Mouse (Mus musculus): ENCODE results near the gene Arap2. TPM values are rescaled to one million over a fixed set of nuclear protein-coding genes. Genes with fewer than 3 reads are reported as not detected.
"Not testable (repeated sequence)": the region's sequence is repeated elsewhere in the genome, so short reads cannot be mapped to it uniquely, and the experiment has no call there.

Arap2 gene
- polyA plus RNA-seq, 1 experiment from 2014 or later: 2.1 TPM

DNA sequence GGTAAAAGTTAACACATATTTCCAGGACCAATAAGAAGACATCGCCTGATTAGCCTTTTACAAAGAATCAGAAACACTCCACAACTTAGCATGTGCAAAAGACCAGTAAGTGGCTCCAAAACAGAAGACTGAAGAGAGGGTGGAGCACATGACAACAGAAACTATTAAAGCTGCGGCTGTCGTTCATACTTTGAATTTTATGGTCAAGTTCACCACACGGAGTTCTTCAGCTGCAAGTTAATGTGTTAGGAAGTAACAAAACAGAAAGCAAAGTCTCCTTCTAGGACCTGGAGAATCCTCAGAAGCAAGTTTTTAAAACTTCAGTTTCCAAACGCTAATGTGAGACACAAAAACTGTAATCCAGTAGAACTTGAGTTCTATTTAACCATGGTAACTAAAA is 1.8 kb downstream of the Arap2 start:
- Histone ChIP-seq H3K9me3 (no peaks in the 10 kb centered on the region), H3K27ac (no peak overlapping the region), H3K27me3 (peaks cover 3% of the 10 kb centered on the region; the same call in 1 of the 2 replicates), H3K4me2 (no peak overlapping the region), H3K4me1 (peaks cover 3% of the 10 kb centered on the region; the same call in 1 of the 2 replicates), H3K36me3 (replicated peaks) (no peaks in the 10 kb centered on the region), H3K9ac (no peak overlapping the region), H3K4me3 (replicated peaks) (no peak overlapping the region)
- no peak for ATAC-seq (ENCODE audit: low FRiP score)
- WGBS: 63% methylated on average over 5 of the region's 5 CpGs

DNA sequence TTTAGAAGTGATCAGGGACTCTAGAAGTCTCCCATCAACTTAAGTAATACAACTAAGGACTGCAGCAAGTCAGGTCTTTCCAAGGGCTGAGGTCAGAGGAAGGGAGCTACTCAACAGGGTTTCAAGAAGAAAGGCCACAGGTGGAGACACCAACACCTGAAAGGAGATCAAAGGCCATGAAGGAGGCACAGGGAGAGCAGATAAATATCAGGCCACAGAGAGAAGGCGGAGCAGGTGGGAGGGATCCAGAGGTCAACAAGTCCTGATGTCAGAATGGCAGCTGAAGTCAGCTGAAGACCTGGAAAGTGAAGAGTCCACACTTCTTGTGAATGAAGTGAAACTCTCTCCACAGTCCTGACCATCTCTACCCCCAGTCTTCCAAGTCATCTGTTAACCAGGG is 2.9 kb downstream of the Arap2 start:
- no peak for ATAC-seq (ENCODE audit: low FRiP score)
- Histone ChIP-seq H3K9me3 (no peaks in the 10 kb centered on the region), H3K4me2 (no peak overlapping the region), H3K4me3 (replicated peaks) (no peak overlapping the region), H3K4me1 (peaks cover 3% of the 10 kb centered on the region; the same call in 1 of the 2 replicates), H3K36me3 (replicated peaks) (no peaks in the 10 kb centered on the region), H3K27ac (no peak overlapping the region), H3K9ac (no peak overlapping the region), H3K27me3 (peaks cover 3% of the 10 kb centered on the region; the same call in 1 of the 2 replicates)
- 90% methylated on average over 1 of the region's 1 CpGs for WGBS

DNA sequence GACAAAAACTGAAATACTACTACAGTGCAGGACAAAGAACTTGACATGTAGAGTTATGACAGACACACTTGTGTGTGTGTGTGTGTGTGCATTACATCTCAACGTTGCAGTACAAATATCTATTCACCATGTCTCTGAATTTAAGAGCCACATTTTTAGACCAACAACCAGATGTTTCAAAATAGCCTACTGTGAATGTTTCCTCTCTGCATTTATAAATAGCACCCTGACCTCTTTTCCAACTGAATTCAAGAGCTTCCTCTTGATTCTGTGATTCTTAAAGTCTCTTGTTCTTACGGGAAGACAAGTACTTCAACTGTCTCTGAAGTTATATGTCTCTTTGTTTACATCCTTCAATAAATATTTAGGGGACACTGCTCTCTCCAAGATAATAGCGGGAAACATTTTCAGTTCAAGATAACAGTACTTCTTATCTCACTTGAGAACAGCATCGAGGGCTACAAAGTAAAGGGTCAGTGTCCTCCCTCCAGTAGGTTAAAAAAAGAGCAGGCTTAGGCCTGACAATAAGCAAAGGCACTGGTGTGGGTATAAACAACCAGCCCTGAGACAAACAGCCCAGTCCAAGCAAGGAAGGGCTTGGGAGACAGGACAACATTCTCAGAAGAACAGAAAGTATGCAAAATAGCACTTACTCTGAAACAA is 3.5 kb downstream of the Arap2 start:
- Histone ChIP-seq H3K36me3 (replicated peaks) (no peaks in the 10 kb centered on the region), H3K4me2 (no peak overlapping the region), H3K4me1 (peaks cover 3% of the 10 kb centered on the region; the same call in 1 of the 2 replicates), H3K27ac (no peak overlapping the region), H3K9ac (no peak overlapping the region), H3K27me3 (peaks cover 3% of the 10 kb centered on the region; the same call in 1 of the 2 replicates), H3K4me3 (replicated peaks) (no peak overlapping the region), H3K9me3 (no peaks in the 10 kb centered on the region)
- WGBS: 76% methylated on average over 4 of the region's 4 CpGs
- ATAC-seq (ENCODE audit: low FRiP score): no peak

DNA sequence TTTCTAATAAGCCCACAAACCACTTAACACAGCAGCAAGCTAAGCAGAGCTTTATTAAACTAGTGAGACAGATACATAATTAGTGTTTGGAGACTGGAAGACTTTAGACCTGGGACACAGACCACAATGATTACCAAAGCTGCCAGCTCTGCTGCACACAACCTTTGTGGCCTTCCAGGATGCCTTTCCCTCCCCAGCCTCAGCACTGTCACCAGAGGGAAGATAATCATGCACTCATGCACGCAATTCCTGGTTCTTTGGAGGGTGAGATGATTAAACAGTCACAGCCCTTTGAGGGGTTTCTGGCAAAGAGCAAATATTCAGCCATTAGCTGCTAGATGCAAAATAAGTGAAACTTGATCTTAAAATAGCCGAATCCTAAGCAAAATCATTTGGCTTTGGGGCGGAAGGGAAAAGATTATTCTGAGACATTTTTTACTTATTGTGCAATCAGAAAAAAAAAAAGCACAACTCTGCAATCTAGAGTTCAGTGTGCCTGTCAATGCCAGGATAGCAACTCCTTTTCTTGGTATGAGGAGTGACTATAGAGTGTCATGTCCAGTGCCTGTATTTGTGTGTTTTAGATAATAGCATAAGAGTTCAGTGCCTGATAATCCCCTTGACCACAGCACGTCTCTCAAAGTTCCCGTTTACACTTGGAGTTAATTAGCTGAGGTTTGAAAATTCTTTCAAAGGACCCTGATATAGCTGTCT is 5.0 kb downstream of the Arap2 start:
- no peaks in the 10 kb centered on the region for H3K9me3 ChIP-seq
- no peak for ATAC-seq (ENCODE audit: low FRiP score)
- no peak overlapping the region for H3K4me2 ChIP-seq
- 40% methylated on average over 5 of the region's 5 CpGs for whole genome bisulfite sequencing
- H3K9ac ChIP-seq: no peak overlapping the region
- H3K27me3 ChIP-seq: no peaks in the 10 kb centered on the region
- H3K27ac ChIP-seq: no peak overlapping the region
- H3K4me1 ChIP-seq: peaks cover 3% of the 10 kb centered on the region; the same call in 1 of the 2 replicates
- H3K36me3 ChIP-seq (replicated peaks): no peaks in the 10 kb centered on the region
- H3K4me3 ChIP-seq (replicated peaks): no peak overlapping the region

DNA sequence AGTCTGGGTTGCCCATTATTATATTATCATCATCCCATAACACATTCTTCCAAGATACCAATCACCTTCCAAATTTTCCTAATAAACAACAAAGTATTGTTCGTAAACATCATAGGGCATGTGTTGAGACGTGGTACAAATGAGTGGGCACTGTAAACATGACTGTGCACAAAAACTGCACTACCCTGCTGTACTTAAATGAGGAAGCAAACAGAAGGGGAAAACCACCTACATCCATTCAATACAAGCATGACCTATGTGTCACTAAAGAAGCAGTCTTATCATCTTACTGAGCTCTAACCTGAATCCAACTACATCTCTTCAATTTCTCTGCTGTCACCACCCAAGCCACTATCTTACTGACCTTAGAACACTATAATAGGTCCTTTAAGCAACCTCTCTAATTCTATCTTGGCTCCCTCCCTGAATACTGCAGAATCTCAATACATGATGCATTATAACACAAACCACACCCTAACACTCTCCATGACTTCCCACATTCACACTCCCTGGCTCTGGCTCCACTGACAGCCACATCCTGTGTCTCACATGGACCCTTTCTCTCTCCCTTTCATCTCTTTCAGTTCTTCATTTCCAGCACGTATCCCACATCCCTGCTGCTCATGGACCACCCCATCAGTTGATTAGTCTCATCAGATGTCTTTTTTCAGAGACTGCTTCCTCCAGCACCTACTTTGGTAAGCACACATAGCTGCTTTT is 10.0 kb downstream of the Arap2 start:
- Histone ChIP-seq H3K4me1 (peaks cover 2% of the 10 kb centered on the region; the same call in 1 of the 2 replicates), H3K27me3 (no peaks in the 10 kb centered on the region), H3K4me2 (no peak overlapping the region), H3K9ac (no peak overlapping the region), H3K27ac (no peak overlapping the region), H3K9me3 (no peaks in the 10 kb centered on the region), H3K36me3 (replicated peaks) (no peaks in the 10 kb centered on the region), H3K4me3 (replicated peaks) (no peak overlapping the region)
- WGBS: 87% methylated on average over 3 of the region's 3 CpGs
- no peak for ATAC-seq (ENCODE audit: low FRiP score)

DNA sequence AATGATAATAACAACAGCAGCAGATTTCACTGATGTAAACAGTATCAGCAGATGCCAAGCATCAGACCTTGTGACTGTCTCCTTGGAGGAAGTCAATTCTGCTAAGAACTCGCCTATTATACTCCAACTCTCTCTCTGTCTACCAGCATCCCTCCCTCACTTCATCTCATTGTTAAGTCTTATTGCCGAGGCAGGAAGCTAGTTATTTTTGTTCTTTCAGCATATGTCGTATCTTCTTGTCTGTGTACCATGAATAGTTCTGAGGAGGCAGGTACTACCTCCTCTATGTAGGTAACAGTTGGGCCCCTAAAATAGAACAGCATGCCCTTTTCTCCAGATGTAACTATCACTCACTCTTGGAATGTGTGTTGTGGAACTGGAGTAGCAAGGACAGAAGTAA is 13.0 kb downstream of the Arap2 start:
- Histone ChIP-seq H3K27ac (no peak overlapping the region), H3K9me3 (no peaks in the 10 kb centered on the region), H3K36me3 (replicated peaks) (no peaks in the 10 kb centered on the region), H3K9ac (no peak overlapping the region), H3K4me3 (replicated peaks) (no peak overlapping the region), H3K4me1 (peaks cover 2% of the 10 kb centered on the region; the same call in 1 of the 2 replicates), H3K27me3 (no peaks in the 10 kb centered on the region), H3K4me2 (no peak overlapping the region)
- no peak for ATAC-seq (ENCODE audit: low FRiP score)
- 85% methylated on average over 3 of the region's 3 CpGs for WGBS

DNA sequence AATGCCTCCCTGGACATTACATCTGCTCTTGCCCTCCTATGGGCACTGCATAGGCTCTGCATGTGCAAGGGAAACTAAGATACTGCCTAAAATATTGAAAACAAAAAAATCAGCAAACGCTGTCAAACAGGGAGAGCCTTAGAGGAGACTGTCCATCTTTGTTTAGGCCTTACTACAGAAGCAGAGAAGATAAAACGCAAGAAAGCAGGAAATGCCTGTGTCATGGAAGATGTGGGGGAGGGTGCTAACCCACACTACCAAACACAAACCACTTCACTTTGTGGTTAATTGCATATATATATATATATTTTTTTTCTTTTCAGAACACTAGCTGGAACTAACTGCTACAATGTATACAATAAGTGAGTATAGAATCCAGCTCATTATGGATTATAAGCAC is 14.3 kb downstream of the Arap2 start:
- 57% methylated on average over 2 of the region's 2 CpGs for WGBS
- no peak for ATAC-seq (ENCODE audit: low FRiP score)
- Histone ChIP-seq H3K9ac (no peak overlapping the region), H3K9me3 (no peaks in the 10 kb centered on the region), H3K36me3 (replicated peaks) (no peaks in the 10 kb centered on the region), H3K27me3 (no peaks in the 10 kb centered on the region), H3K4me3 (replicated peaks) (no peak overlapping the region), H3K27ac (no peak overlapping the region), H3K4me2 (no peak overlapping the region), H3K4me1 (peaks cover 2% of the 10 kb centered on the region; the same call in 1 of the 2 replicates)

DNA sequence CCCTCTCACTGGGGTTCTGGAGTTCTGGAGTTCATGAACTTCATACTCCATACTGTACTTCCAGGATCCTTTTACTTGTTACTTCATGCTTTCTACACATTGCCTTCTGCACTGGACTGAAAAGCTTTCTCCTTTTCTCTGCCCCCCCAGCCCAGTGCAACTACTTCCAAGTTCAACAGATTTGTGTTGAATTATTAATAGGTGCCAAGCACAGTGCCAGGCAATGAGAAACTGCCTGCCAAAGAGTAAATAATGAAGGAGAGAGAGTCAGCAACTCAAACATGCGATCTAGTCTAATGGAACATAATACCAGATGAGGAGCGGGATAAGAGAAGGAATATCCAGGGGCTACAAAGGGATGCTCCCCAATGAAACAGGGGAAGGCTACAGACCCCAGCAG is 17.8 kb downstream of the Arap2 start:
- Histone ChIP-seq H3K4me3 (replicated peaks) (no peak overlapping the region), H3K27me3 (no peaks in the 10 kb centered on the region), H3K4me2 (no peak overlapping the region), H3K36me3 (replicated peaks) (no peaks in the 10 kb centered on the region), H3K27ac (no peak overlapping the region), H3K9me3 (no peaks in the 10 kb centered on the region), H3K9ac (no peak overlapping the region), H3K4me1 (peaks cover 2% of the 10 kb centered on the region; the same call in 1 of the 2 replicates)
- no peak for ATAC-seq (ENCODE audit: low FRiP score)
- WGBS: 98% methylated on average over 2 of the region's 2 CpGs

DNA sequence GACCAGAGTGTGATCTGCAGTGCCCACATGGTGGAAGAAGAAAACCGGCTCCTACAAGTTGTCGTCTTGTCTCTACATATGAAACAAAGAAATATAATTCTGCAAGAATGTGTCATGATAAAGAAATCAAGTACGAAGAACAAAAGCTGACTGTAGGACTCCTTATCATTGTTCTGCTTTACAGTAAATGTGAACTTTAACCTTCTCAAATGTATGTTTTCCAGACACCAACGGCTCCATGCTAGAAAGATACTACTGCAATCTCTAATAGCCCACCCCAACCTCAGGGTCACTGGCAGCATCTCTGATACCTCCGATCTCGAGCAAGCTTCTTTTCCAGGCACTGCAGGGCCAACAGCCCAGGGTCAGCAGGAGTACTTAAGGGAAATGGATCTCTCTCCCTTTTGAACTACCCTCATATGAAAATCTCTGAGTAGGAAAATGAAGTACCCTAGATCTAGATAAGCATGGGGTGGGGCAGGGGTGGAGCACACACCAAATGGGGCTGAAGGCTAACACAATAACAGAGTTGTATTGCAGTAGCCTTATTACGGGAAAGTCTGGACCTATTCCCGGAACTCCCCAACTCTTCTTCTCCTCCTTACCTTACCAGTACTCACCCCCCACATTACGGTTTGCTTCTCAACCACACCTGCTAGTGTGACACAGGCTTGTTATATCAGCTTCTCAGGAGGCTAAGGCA is 22.6 kb downstream of the Arap2 start:
- Histone ChIP-seq H3K9me3 (no peaks in the 10 kb centered on the region), H3K27me3 (no peaks in the 10 kb centered on the region), H3K4me2 (no peak overlapping the region), H3K9ac (no peak overlapping the region), H3K4me1 (no peaks in the 10 kb centered on the region), H3K4me3 (replicated peaks) (no peak overlapping the region), H3K36me3 (replicated peaks) (no peaks in the 10 kb centered on the region), H3K27ac (no peak overlapping the region)
- no peak for ATAC-seq (ENCODE audit: low FRiP score)
- WGBS: 86% methylated on average over 9 of the region's 9 CpGs

DNA sequence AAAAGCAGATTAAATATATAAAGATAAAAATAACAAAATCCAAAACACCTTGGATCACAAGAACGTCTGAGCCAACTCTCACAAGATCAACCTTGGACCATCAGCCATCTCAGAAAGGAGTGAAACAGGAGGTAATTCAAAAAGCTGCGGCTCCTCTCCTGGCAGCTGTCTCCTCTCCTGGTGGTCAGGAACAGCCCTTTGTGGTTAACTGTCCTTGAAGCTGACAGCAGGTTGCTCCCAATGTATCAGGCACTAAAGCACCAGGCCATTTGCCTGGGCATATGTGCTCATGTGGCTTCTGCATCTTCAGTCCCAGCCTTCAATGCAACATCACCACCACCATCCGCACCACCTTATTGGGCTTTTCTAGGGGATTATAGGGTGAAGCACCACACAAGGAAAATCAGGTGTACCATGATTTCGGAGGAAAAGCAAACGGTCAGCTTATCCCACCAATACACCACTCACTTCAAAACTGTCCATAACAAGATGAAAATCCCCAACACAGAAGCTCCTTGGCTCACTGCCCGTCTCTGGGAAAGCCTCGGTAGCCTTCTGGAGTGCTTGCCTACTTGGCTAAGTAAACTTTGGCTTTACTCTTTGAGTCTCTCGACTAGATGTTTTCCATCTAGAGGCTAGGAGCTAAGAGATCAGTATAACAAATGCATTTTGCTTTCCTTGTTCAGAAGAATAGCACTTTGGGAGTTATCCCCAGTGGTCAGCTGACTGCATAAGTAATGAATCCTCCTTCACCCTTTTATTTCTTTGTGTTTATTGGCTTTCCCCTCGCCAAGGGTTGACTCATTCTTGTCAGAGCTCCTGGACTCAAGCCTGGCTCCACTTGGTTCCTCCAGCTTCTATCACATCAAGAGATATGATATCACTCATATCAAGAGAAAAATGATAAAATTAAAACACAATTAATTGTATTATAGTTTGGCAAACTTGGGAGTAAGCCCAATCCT is 26.2 kb downstream of the Arap2 start:
- 83% methylated on average over 9 of the region's 9 CpGs for WGBS
- Histone ChIP-seq H3K4me1 (no peaks in the 10 kb centered on the region), H3K27me3 (no peaks in the 10 kb centered on the region), H3K4me2 (no peak overlapping the region), H3K9me3 (no peaks in the 10 kb centered on the region), H3K36me3 (replicated peaks) (no peaks in the 10 kb centered on the region), H3K27ac (no peak overlapping the region), H3K4me3 (replicated peaks) (no peak overlapping the region), H3K9ac (no peak overlapping the region)
- ATAC-seq (ENCODE audit: low FRiP score): no peak

DNA sequence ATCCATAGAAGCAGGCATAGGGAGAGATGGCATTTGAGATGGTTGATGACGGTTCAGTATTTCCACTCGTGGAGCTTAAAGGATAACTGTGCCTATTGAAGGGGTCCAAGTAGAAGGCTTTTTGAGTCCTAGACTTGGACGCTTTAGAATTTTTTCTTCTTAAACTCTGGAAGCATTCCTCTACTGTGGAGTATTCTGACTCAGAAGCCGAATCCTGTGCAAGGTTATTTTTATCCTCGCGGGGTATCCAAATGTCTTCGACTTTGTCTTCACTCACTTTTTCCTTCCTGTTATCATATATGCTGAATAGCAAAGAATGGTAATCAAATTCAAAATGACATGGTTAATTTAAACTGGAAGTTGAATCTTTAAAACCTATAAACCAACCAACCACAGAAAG is 35.4 kb downstream of the Arap2 start:
- H3K27ac ChIP-seq; H3K4me2 ChIP-seq; H3K4me1 ChIP-seq; H3K36me3 ChIP-seq (replicated peaks); H3K4me3 ChIP-seq (replicated peaks); H3K27me3 ChIP-seq; H3K9ac ChIP-seq; ATAC-seq (ENCODE audit: low FRiP score); H3K9me3 ChIP-seq: not testable (repeated sequence)
- WGBS: 96% methylated on average over 7 of the region's 7 CpGs
